Mouse (Mus musculus) kidney, postnatal 0 days (tissue): Measurements from ENCODE around the gene Naa38. TPM values are rescaled to one million over a fixed set of nuclear protein-coding genes. Genes with fewer than 3 reads are reported as not detected.
A peak's percentile ranks its signal among the peaks of the same experiment; 100 is the strongest.

Experiments used
- ATAC-seq: fragments of 200-750 bp; cut with Nextera tagmentation; replicated peaks from 2 replicates; pipeline ENCODE4 v1.8.0; 2017; ENCODE audit warnings: low read depth, moderate number of reproducible peaks, moderate TSS enrichment, moderate library complexity; ENCODE audit not compliant: low FRiP score
- DNase-seq: peaks from one replicate; pipeline ENCODE4 v3.0.0-alpha.2; 2016; ENCODE audit warnings: low spot score
- H3K27ac ChIP-seq: fragments of 300-500 bp; sonication (generic); 2 replicates; pipeline ENCODE4 v1.5.1; 2014; ENCODE audit warnings: mild to moderate bottlenecking
- H3K27me3 ChIP-seq: fragments of 300-500 bp; sonication (generic); 2 replicates; pipeline ENCODE4 v1.6.1; 2014; ENCODE audit warnings: low read length, mixed read lengths; ENCODE audit not compliant: insufficient read depth
- H3K36me3 ChIP-seq: fragments of 300-500 bp; sonication (generic); 2 replicates; pipeline ENCODE4 v1.6.1; 2014; ENCODE audit warnings: low read length, mixed read lengths; ENCODE audit not compliant: insufficient read depth
- H3K4me1 ChIP-seq: fragments of 300-500 bp; sonication (generic); replicated peaks from 2 replicates; pipeline ENCODE4 v1.6.1; 2014; ENCODE audit warnings: antibody characterized with exemption, low read length, mixed read lengths; ENCODE audit not compliant: insufficient read depth
- H3K4me2 ChIP-seq: fragments of 300-500 bp; sonication (generic); 2 replicates; pipeline ENCODE4 v1.6.1; 2014; ENCODE audit warnings: mild to moderate bottlenecking, low read length, moderate library complexity, mixed read lengths
- H3K4me3 ChIP-seq: fragments of 300-500 bp; sonication (generic); replicated peaks from 2 replicates; pipeline ENCODE4 v1.5.1; 2014; ENCODE audit warnings: low read depth, low read length
- H3K9ac ChIP-seq: fragments of 300-500 bp; sonication (generic); 2 replicates; pipeline ENCODE4 v1.6.1; 2014; ENCODE audit warnings: low read depth, low read length
- H3K9me3 ChIP-seq: fragments of 300-500 bp; sonication (generic); replicated peaks from 2 replicates; pipeline ENCODE4 v1.6.1; 2016; ENCODE audit warnings: low read length, inconsistent platforms, mixed read lengths
- CTCF ChIP-seq: IDR thresholded peaks from 2 replicates; pipeline ENCODE4 v1.5.1; 2016; ENCODE audit warnings: antibody characterized with exemption, low read depth, mild to moderate bottlenecking, moderate library complexity
- WGBS: fragments of 180-500 bp; shearing (Covaris S2); extraction: QIAGEN DNeasy Blood & Tissue Kit; methylation state at CpG from one replicate; pipeline ENCODE4 v1.1.7; 2014; 5-methylcytosine and 5-hydroxymethylcytosine counted together
- polyA plus RNA-seq: library from polyadenylated mRNA; unstranded; fragments of >200 nt; fragmentation: Nextera tagmentation; extraction: Ambion mirVana; gene quantifications from 2 replicates; pipeline ENCODE4 v1.2.1, GENCODE M21; 2015

Gene Naa38
- polyA plus RNA-seq, 1 experiment from 2014 or later, result 198 TPM

GRCm38 (mm10) chr11:69372056-69372779 is 23.1 kb upstream of the Naa38 start:
- peak overlapping the region; percentile 40 for H3K4me2 ChIP-seq
- ATAC-seq (no peak), DNase-seq (peak; percentile 50)
- H3K36me3 ChIP-seq, result peaks cover 15% of the 10 kb centered on the region; the same call in 1 of the 2 replicates
- H3K9me3 ChIP-seq, result no peaks in the 10 kb centered on the region
- WGBS, result 25% methylated on average over 12 of the region's 12 CpGs
- no peak overlapping the region for H3K4me3 ChIP-seq
- H3K27me3 ChIP-seq, result no peaks in the 10 kb centered on the region
- H3K27ac ChIP-seq, result peak overlapping the region; percentile 60
- peaks cover 15% of the 10 kb centered on the region for H3K4me1 ChIP-seq
- TF ChIP-seq CTCF, result no peak
- H3K9ac ChIP-seq, result 0 out of 2 replicates have a peak overlapping the region, but pooled peaks have one; percentile 27

- peaks cover 15% of the 10 kb centered on the region for H3K4me1 ChIP-seq
- TF ChIP-seq CTCF, result peak; percentile 67
- H3K4me3 ChIP-seq, result no peak overlapping the region
- H3K9ac ChIP-seq, result no peak overlapping the region
- H3K36me3 ChIP-seq, result peaks cover 15% of the 10 kb centered on the region; the same call in 1 of the 2 replicates
- 60% methylated on average over 3 of the region's 3 CpGs for WGBS
- no peak for ATAC-seq
- no peaks in the 10 kb centered on the region for H3K9me3 ChIP-seq
- no peaks in the 10 kb centered on the region for H3K27me3 ChIP-seq
- DNase-seq, result no peak
- H3K4me2 ChIP-seq, result no peak overlapping the region; the same call in 1 of the 2 replicates
- peak overlapping the region; percentile 60; the same call in 1 of the 2 replicates for H3K27ac ChIP-seq
Observed at GRCm38 (mm10) chr11:69372780-69373170, 22.5 kb upstream of the Naa38 start.

GRCm38 (mm10) chr11:69373223-69373965 is 21.9 kb upstream of the Naa38 start:
- no peaks in the 10 kb centered on the region for H3K9me3 ChIP-seq
- ATAC-seq (no peak), DNase-seq (no peak)
- H3K4me1 ChIP-seq, result peaks cover 15% of the 10 kb centered on the region
- H3K4me2 ChIP-seq, result no peak overlapping the region
- no peak overlapping the region for H3K4me3 ChIP-seq
- H3K36me3 ChIP-seq, result peaks cover 15% of the 10 kb centered on the region; the same call in 1 of the 2 replicates
- 87% methylated on average over 16 of the region's 16 CpGs for WGBS
- TF ChIP-seq CTCF, result no peak
- H3K27ac ChIP-seq, result no peak overlapping the region
- no peak overlapping the region for H3K9ac ChIP-seq
- H3K27me3 ChIP-seq, result no peaks in the 10 kb centered on the region

GRCm38 (mm10) chr11:69375646-69376045 is 19.6 kb upstream of the Naa38 start:
- H3K9ac ChIP-seq, result no peak overlapping the region
- DNase-seq, result no peak
- ATAC-seq, result no peak
- H3K4me3 ChIP-seq, result no peak overlapping the region
- peaks cover 15% of the 10 kb centered on the region; the same call in 1 of the 2 replicates for H3K36me3 ChIP-seq
- TF ChIP-seq CTCF, result no peak
- no peak overlapping the region for H3K4me2 ChIP-seq
- WGBS, result 89% methylated on average over 4 of the region's 4 CpGs
- peaks cover 15% of the 10 kb centered on the region for H3K4me1 ChIP-seq
- H3K9me3 ChIP-seq, result no peaks in the 10 kb centered on the region
- H3K27me3 ChIP-seq, result no peaks in the 10 kb centered on the region
- H3K27ac ChIP-seq, result no peak overlapping the region

- no peaks in the 10 kb centered on the region for H3K27me3 ChIP-seq
- peak; percentile 89 for ATAC-seq
- H3K9me3 ChIP-seq, result no peaks in the 10 kb centered on the region
- TF ChIP-seq CTCF, result no peak
- H3K4me1 ChIP-seq, result no peaks in the 10 kb centered on the region
- H3K36me3 ChIP-seq, result peaks cover 15% of the 10 kb centered on the region; the same call in 1 of the 2 replicates
- 0 out of 2 replicates have a peak overlapping the region, but pooled peaks have one; percentile 32 for H3K27ac ChIP-seq
- no peak overlapping the region for H3K4me3 ChIP-seq
- H3K4me2 ChIP-seq, result no peak overlapping the region
- 76% methylated on average over 3 of the region's 3 CpGs for WGBS
- H3K9ac ChIP-seq, result no peak overlapping the region
- DNase-seq, result no peak
Observed at GRCm38 (mm10) chr11:69377766-69378165, 17.5 kb upstream of the Naa38 start.

GRCm38 (mm10) chr11:69379600-69379999 is 15.7 kb upstream of the Naa38 start:
- WGBS, result 84% methylated on average over 3 of the region's 3 CpGs
- H3K36me3 ChIP-seq, result 0 out of 2 replicates have a peak, but pooled peaks cover 4% of the 10 kb centered on the region
- H3K9me3 ChIP-seq, result no peaks in the 10 kb centered on the region
- no peak overlapping the region for H3K9ac ChIP-seq
- ATAC-seq (no peak), DNase-seq (no peak)
- H3K4me3 ChIP-seq, result no peak overlapping the region
- H3K27ac ChIP-seq, result no peak overlapping the region
- no peak overlapping the region for H3K4me2 ChIP-seq
- TF ChIP-seq CTCF, result no peak
- H3K27me3 ChIP-seq, result no peaks in the 10 kb centered on the region
- H3K4me1 ChIP-seq, result no peaks in the 10 kb centered on the region
